Mouse (Mus musculus): ENCODE measurements around the gene Eya3.
"Not testable (repeated sequence)": the region's sequence is repeated elsewhere in the genome, so short reads cannot be mapped to it uniquely, and the experiment has no call there.

Gene Eya3

GRCm38 (mm10) chr4:132649271-132649999, 10.6 kb downstream of the Eya3 start:
- DNase-seq, result no peak

GRCm38 (mm10) chr4:132652842-132653241, 14.1 kb downstream of the Eya3 start:
- DNase-seq, result no peak

GRCm38 (mm10) chr4:132653799-132654198, 15.0 kb downstream of the Eya3 start:
- DNase-seq, result no peak

GRCm38 (mm10) chr4:132655290-132655689, 16.5 kb downstream of the Eya3 start:
- no peak for DNase-seq

GRCm38 (mm10) chr4:132659106-132659505, 20.3 kb downstream of the Eya3 start:
- DNase-seq, result no peak

GRCm38 (mm10) chr4:132672697-132673096, 33.9 kb downstream of the Eya3 start:
- no peak for DNase-seq

GRCm38 (mm10) chr4:132676771-132677539, 38.2 kb downstream of the Eya3 start:
- no peak for DNase-seq

GRCm38 (mm10) chr4:132689634-132690033, 50.8 kb downstream of the Eya3 start:
- no peak for DNase-seq

- no peak for DNase-seq
These were observed 54.6 kb downstream of the Eya3 start for GRCm38 (mm10) chr4:132693366-132693765.

GRCm38 (mm10) chr4:132702076-132702475, 63.3 kb downstream of the Eya3 start:
- no peak for DNase-seq

GRCm38 (mm10) chr4:132706885-132707284, 68.1 kb downstream of the Eya3 start:
- DNase-seq, result no peak

- DNase-seq, result no peak
These were observed 74.4 kb downstream of the Eya3 start for GRCm38 (mm10) chr4:132713181-132713580.

GRCm38 (mm10) chr4:132718251-132718650, 79.5 kb downstream of the Eya3 start:
- no peak for DNase-seq

- DNase-seq, result no peak
These were observed 89.4 kb downstream of the Eya3 start for GRCm38 (mm10) chr4:132728233-132728632.

- DNase-seq, result no peak
These were observed 92.8 kb downstream of the Eya3 start for GRCm38 (mm10) chr4:132731616-132732015.

- peak; percentile 78 for DNase-seq
These were observed 93.4 kb downstream of the Eya3 start, which contains the start of gene Xkr8 for GRCm38 (mm10) chr4:132732148-132732684. Xkr8 (minus strand) TSS chr4:132732546.

GRCm38 (mm10) chr4:132733071-132733770, 94.4 kb downstream of the Eya3 start:
- no peak for DNase-seq

- no peak for DNase-seq
These were observed 96.0 kb downstream of the Eya3 start for GRCm38 (mm10) chr4:132734766-132735165.

- no peak for DNase-seq
These were observed 96.6 kb downstream of the Eya3 start for GRCm38 (mm10) chr4:132735389-132735788.

GRCm38 (mm10) chr4:132735894-132736293, 97.1 kb downstream of the Eya3 start:
- DNase-seq, result no peak

GRCm38 (mm10) chr4:132737154-132737553, 98.4 kb downstream of the Eya3 start:
- DNase-seq, result not testable (repeated sequence)

GRCm38 (mm10) chr4:132741491-132741890, 102.7 kb downstream of the Eya3 start:
- DNase-seq, result no peak

All from cerebellum, adult 8-10 months (tissue).